ENCODE assay signal across 13 mouse cellular contexts in genomic region chr4:120291106-120291822, GRCm38 (mm10). TPM values are rescaled to one million over a fixed set of nuclear protein-coding genes. Genes with fewer than 3 reads are reported as not detected.
A peak's percentile ranks its signal among the peaks of the same experiment; 100 is the strongest.
DNase-seq lines count a peak whose midpoint lies in the region; ATAC-seq lines count a peak whose summit lies in the region.
"Had no signal": no experiment of that assay in that cellular context is flagged by ENCODE, and none has a peak within 500 bp of the region (broad histone marks: within the 10 kb centered on the region; RNA-seq: fewer than 3 reads in every experiment).

No protein-coding gene starts in this region.

- 86% methylated on average over 11 of the region's 11 CpGs for WGBS in neural tube, embryonic 15.5 days

- no peaks in the 10 kb centered on the region for H3K36me3 ChIP-seq in neural tube, embryonic 15.5 days
- H3K36me3 ChIP-seq: hindbrain, embryonic 15.5 days; kidney, embryonic 15.5 days; liver, embryonic 13.5 days had no signal

- no peaks in the 10 kb centered on the region for H3K9me3 ChIP-seq in neural tube, embryonic 15.5 days (replicated peaks)
- H3K9me3 ChIP-seq: hindbrain, embryonic 15.5 days; kidney, embryonic 15.5 days; liver, embryonic 13.5 days; megakaryocyte, embryonic 14.5 days had no signal

- no peak overlapping the region for H3K9ac ChIP-seq in neural tube, embryonic 15.5 days (replicated peaks)
- H3K9ac ChIP-seq: hindbrain, embryonic 15.5 days; kidney, embryonic 15.5 days; liver, embryonic 13.5 days had no signal

- H3K4me3 ChIP-seq in neural tube, embryonic 15.5 days (replicated peaks): no peak overlapping the region
- H3K4me3 ChIP-seq: hindbrain, embryonic 15.5 days; kidney, embryonic 15.5 days; liver, embryonic 13.5 days; megakaryocyte, embryonic 14.5 days had no signal

- peaks cover 5% of the 10 kb centered on the region; the same call in 1 of the 2 replicates for H3K27me3 ChIP-seq in neural tube, embryonic 15.5 days (replicated peaks)

- no peak overlapping the region for H3K27ac ChIP-seq in neural tube, embryonic 15.5 days (replicated peaks)
- H3K27ac ChIP-seq: hindbrain, embryonic 15.5 days; kidney, embryonic 15.5 days; liver, embryonic 13.5 days had no signal

- intact Hi-C loops in heart, postnatal 10 days (cut with DNase I): no loop called here

- no peak for ATAC-seq in neural tube, embryonic 15.5 days (ENCODE audit: low FRiP score)

- peaks cover 18% of the 10 kb centered on the region for H3K4me1 ChIP-seq in neural tube, embryonic 15.5 days

- no peak overlapping the region for H3K4me2 ChIP-seq in neural tube, embryonic 15.5 days
- H3K4me2 ChIP-seq: hindbrain, embryonic 15.5 days; kidney, embryonic 15.5 days; liver, embryonic 13.5 days had no signal

- peak; percentile 66 for DNase-seq in adrenal gland, postnatal 10 days
- no peak for DNase-seq in adrenal gland, adult 18-20 months (ENCODE audit: low spot score in 2 of 2)
- DNase-seq in right cerebral cortex, postnatal 10 days (ENCODE audit: low spot score in 2 of 2): peak; percentile 37 to 45
- DNase-seq in right cerebral cortex, postnatal 25 days: no peak
- DNase-seq in heart, postnatal 10 days: peak; percentile 91
- no peak for DNase-seq in layer of hippocampus, adult 9-11 months
- DNase-seq in thymus, postnatal 10 days (ENCODE audit: low spot score in 2 of 2): no peak
- DNase-seq: cerebellum, adult 8-10 months; liver, embryonic 13.5 days had no signal

RNA-seq across cellular contexts. Expression of gene Foxo6, which starts 4.1 kb away (rescaled TPM):
- total RNA-seq in adrenal gland, postnatal 10 days (2021): 1 to 10 TPM; 1.4 to 3.7 TPM
- under 1 TPM; 0.40 to 0.64 TPM for total RNA-seq in adrenal gland, adult 18-20 months (2021)
- total RNA-seq in heart, postnatal 10 days (2021): 1 to 10 TPM; 4.9 to 7.9 TPM
- polyA plus RNA-seq in neural tube, embryonic 15.5 days (2015; fragmentation: Nextera tagmentation; extraction: Ambion mirVana): 0.63 and 1.0 TPM in 2 replicates
- polyA plus RNA-seq: liver, embryonic 13.5 days had no signal

Comparison
In these comparisons a context has a peak if more than half of its experiments do, and no peak if none do; other contexts are left out.
1. DNase-seq: peak in adrenal gland, postnatal 10 days (single experiment), right cerebral cortex, postnatal 10 days (2 of 2) and heart, postnatal 10 days (2 of 2); none in adrenal gland, adult 18-20 months (0 of 2), right cerebral cortex, postnatal 25 days (single experiment), layer of hippocampus, adult 9-11 months (single experiment) and thymus, postnatal 10 days (0 of 2).